Mouse (Mus musculus) c-Kit-negative CD71-positive TER-119-positive erythroid progenitor cells, embryonic 14.5 days (primary cell): ENCODE results near the gene Acox1.

Source experiments
- DNase-seq: peaks from one replicate; pipeline ENCODE4 v3.0.0-alpha.2; 2013; ENCODE audit warnings: low read depth, low spot score

Acox1 gene

DNA sequence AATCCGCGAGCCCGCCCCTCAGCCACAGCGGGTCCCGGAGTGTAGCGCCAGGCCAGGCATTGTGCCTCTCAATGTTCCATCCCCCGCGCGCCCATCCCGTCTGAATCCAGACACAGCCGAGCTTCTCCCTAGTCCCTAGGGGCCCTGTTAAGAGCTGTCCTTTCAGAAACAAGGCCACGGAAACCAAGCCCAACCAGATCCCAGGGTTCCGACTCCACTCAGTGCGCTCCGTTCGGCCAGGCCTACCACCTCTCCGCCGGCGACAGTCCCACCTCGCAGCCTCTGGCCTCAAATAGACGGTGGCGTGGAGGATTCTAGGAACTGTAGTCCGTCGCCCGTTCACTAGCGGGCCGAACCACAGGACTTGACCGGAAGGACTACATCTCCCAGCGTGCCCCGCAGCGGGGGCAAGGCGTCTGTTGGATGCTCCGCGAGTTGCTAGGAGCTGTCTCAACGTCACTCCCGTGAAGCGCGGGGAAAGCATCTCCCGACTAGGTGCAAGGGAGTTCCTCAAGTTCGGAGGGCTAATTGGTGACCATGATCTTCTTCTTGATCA lies 30.9 kb downstream of the Acox1 start, which contains the start of gene Fbf1:
TSS of gene Fbf1 (minus strand) at position 283 of the 556 bp plus-strand sequence.
- DNase-seq, result peak; percentile 79

DNA sequence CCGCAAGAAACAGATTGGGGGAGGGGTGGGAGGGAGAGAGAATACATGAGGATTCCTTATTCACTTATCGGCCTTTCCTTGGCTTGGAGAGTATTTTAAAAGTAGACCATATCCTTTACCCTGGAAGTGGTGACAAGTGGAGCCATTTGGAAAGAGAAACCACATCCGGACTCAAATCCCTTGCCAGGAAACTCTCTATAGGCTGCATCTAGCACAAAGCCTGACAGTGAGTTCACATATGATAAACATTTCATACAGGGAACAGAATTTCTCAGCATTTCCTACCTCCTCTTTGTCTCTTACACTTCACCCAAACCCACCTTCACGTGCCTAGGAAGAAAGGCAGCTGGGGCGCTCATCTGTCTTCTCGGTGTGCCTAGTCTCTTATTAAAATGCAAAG lies 31.6 kb downstream of the Acox1 start:
- DNase-seq, result no peak

DNA sequence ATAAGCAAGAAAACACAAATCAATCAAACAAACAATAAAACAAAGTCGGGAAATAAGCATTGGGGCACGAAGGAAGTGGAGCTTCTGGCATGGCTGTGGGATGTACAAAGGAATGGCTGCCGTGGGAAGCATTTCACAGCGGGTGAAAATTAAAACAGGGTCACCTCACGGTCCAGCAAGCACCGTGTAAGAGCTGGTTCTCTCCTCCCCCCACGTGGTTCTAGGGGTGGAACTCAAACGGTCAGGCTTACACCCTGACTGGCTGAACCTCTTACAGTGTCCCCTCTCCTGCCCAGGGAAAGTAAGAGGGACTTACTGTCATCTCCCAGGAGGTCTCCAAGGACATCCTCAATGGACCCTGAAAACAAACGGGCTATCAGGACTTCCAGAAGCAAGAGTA lies 35.8 kb downstream of the Acox1 start:
- no peak for DNase-seq

DNA sequence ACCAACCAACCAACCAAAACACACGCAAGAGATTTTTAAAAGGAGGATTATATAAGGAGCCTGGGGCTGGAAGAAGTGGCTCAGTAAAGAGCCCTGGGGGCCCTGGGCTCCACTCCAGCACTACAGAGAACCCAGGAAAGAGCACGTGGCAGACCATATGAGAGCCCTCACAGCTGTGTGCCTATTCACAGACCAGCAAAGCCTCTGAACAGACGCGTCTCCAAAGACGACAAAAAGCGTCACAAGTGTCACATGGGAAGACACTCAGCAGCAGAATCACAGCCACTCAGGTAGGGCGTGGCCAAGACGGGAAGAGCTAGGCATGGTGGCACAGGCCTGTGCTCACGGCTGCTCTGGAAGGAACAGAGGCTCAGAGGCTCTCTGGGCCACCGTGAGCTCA lies 36.7 kb downstream of the Acox1 start:
- no peak for DNase-seq

DNA sequence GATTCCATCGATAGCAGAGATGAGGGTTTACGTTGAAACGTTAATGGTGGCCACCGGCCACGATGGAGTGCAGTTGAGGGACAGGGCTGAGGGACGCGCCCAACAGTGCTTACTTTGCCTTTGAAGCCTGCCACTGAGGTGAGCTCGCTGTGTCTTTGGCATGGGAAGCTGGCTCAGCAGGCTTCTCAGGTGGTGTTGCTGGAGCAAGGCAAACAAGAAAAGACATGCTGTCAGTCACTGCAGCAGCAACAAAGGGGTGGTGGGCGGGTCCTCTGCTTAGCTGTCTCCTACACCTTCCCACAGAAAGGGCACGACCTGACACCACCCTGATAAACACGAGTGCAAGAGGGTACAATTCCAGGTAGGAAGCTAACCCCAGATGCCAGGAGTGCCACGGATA lies 37.5 kb downstream of the Acox1 start:
- no peak for DNase-seq

DNA sequence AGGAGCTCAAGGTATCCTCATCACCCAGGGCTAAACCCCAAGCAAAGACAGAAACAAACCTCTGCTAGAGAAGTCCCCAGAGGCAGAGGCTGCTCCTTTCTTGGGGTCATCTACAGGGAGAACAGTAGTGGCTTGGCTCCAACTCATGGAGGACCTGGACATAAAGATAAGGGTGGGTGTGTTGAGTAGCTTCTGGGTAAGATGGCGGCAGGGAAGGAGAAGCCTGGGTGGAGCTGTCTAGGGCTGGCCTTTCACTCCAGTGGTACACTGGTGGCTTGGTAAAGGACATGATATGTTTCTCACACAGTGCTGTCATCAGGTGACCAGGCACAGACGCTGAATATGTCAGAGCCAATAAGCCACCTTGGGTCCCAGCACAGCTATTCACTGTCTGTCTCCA lies 47.9 kb downstream of the Acox1 start:
- DNase-seq, result no peak

DNA sequence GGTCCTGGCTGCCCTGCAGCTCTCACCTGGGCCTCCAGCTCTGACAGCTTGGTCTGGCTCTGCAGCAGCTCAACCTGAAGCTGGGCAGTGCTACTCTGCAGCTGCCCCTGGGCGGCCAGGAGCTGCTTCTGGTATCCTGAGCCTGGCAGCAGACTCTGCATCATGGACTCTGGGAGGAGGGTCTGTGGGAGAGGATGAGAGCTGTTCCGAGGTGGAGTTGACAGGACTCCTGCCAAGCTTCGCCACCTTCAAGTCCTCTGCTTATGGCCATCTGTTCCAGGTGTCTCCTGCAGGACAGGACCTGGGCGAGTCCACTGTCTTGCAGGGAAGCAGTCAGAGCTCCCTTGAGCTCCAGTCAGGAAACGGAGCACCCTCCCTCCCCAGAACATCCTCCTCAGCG lies 49.5 kb downstream of the Acox1 start:
- DNase-seq, result no peak

DNA sequence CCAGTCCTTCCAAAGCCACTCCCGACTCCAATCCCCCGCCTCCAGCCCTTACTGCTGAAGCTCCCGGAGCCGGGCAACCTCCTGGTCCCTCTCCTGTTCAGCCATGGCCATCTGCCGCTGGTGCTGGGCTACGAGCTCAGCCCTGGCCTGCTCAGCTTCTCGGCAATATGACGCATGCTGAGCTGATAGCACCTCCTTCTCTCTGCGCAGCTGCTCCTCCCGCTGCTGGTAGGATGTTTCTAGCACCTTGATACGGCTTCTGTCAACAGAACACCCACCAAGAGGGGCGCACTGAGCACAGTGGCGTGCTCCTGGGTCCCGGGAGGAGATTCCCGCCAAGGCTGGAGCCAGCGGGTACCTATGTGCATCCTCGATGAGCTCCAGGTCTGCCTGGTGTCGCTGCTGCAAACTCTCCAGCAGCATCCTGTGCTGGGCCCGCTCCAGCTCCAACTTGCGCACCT lies 50.1 kb downstream of the Acox1 start:
- DNase-seq, result no peak

DNA sequence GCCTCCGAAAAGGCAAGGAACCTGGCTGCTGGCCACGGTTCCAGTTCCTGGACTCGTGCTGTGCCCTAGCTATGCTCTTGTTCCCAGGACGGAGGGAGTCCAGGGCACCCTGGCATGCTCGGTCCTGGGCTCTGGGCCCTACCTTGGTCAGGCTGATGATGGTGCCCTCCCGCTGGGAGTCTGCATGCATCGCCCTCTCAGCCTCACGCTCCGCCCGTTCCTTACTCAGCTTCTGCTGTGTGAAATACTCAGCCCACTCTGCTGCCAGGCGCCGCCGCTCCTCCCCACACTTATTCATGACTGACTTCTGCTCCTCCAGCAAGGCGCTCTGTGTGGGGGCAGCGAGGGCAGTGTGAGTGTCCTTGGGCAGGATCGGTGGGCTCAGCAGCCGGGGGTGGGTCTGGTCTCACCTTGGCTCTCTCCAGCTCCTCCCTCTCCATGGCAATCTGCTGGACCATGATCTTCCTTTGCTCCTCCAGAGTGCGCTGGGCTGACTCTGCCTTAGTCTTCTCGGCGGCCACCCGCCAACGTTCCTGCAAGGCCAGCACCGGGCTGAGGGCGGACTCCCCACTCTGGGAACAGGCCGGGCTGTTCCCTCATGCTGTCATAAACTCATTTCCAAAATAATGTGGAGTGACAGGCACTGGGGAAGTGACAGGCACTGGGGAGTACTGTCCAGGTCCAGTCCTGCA lies 52.4 kb downstream of the Acox1 start:
- no peak for DNase-seq

DNA sequence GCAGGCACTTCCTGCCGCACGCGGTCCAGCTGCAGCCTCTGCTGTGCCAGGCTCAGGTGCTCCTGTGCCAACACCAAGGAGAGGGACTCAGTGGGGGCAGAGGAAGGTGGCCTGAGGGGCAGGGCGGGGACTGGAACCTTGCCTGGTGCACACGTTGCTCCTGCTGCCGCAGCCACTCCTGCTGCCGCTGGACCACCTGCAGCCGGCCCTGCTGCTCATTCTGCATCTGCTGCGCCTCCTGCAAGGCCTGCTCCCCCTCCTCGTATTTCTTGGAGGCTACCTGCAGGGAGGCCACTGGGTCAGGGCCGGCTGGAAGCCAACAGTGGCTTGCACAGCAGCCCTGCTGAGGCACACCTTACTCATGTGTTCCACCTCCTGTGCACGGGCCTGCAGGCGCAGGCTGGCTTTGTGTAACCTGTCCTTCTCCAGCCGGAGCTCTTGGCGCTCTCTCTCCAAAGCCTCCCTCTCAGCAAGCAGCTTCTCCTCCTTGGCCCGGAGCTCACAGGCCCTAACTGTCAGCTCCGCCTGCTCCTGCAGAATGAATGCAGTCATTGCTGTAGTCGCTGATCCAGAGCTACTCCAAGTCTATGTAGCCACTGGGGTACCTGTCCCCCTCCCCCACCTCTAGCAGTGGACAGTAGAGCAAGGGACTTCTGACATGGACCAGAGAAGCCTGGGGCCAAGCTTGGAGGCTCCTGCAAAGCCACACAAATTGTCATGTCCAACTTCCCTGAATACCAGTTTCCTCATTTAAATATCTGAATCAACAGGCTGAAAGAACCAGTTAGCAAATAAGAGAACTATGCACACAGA lies 53.2 kb downstream of the Acox1 start:
- no peak for DNase-seq

DNA sequence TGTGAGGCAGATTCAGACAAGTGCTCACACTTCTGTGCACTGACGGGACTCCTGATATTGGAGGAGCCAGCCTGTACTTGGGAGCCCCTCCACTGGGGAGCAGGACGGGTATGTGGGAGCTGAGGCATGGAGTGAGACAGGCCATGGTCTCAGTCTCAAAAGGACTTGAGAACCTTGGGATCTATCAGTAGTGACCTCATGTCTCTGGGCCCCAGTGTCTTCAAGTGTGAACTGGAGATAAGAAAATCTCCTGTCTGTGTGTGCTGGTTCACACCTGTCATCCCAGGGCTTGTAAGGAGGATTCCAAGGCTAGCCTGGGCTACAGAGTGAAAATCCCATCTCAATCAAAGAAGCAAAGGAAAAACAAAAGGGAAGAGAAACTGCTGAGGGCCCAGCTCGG lies 55.4 kb downstream of the Acox1 start:
- DNase-seq, result no peak

DNA sequence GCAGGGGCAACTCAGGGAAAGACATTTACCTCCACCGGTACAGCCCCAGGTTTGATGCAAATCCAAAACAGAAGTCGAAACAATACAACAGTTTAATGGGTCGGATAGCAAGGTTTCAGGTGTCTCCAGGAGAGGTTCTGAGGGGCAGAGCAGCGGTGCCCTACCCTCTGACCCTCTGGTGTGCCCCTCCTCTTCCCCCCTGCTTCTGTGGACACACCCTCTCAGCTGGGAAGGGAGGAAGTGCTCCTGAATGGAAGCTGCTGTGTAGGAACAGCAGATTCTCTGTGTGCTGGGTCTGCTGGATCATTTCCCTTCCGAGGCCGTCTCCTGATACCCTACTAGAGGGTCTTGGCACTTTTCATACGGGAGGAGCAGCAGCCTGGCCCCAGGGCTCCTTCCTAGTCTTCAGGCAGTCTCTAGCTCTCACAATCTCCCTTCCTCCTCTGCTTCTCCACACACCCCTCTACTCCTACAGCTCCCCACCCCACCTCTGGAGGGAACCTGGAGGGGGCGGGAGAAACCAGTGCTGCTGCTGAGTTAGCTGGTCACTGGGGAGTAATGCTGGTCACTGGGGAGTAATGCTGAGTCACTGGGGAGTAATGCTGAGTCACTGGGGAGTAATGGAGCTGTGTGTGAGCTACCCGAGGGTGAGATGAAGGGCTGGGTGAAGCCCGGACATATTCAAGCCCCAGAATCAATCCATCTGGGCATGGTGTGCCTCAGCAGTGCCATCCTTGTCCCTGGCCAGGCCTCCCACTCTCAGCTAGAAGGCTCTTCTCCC lies 56.4 kb downstream of the Acox1 start:
- peak; percentile 90 for DNase-seq

DNA sequence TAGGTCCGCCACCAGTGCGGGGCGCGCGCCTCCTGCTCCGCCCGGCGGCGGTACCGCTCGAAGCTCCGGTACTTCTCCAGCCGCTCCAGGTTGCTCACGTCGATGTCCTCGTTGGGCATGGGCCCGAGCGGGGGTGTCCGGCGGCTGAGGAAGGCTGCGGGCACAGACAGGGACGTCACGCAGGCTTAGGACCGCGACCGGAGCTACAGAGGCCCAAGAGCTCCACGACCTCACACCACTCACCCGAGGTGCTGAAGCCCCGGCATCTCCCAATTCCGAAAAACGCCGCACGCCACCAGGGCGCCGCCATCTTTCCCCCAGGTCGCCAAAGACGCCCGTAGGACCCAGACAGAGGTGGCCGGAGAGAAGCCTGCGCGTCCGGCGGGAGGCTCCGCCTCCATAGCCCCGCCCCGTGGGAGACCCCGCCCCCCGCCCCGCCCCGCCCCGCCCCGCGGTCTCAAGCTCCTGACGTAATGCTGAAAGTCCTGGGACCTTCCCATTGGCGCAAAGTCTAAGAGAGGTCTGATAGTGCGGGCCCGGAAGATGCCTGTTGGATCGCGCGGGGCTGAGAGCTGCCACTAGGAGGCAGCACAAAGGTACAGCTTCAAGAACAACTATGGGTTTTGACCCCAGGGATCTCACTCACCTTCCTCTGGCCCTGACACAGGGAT lies 60.2 kb downstream of the Acox1 start, which contains the start of gene Mrpl38:
TSS of gene Mrpl38 (minus strand) at position 401 of the 671 bp plus-strand sequence.
- peak; percentile 95 for DNase-seq

DNA sequence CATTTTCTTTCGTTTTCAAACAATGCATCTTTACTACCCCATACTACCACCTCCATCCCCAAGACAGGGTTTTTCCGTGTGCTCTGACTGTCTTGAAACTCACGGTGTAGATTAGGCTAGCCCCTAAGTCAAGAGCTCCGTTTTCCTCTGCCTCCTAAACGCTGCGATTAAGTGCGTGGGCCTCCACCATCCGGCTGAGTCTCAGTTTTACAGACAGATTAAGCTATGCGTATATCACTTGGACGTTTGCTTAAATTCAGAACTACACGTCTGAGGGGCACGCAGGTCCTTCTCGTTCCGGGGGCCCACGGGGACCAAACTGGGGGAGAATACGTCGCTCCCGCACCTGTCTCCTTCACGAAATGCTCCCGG lies 60.8 kb downstream of the Acox1 start:
- no peak for DNase-seq

DNA sequence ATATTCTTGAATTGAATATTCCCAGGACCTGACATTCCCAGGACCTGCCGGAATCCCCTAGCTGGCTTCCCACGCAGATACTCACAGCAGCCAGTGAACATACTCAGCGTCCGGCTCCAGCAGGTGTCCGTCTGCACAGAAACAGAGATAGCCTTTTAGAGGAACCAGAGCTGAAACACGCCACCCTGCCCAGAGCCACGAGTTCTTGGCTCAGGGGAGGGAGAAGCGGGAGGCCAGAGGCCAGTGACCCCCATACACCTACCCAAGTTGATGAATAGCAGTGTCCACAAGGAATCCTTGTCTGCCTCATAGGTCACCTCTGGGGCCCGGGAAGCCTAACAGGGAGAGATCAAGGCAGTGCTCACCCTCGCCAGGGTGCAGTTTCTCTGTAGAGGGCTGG lies 64.7 kb downstream of the Acox1 start:
- no peak for DNase-seq

DNA sequence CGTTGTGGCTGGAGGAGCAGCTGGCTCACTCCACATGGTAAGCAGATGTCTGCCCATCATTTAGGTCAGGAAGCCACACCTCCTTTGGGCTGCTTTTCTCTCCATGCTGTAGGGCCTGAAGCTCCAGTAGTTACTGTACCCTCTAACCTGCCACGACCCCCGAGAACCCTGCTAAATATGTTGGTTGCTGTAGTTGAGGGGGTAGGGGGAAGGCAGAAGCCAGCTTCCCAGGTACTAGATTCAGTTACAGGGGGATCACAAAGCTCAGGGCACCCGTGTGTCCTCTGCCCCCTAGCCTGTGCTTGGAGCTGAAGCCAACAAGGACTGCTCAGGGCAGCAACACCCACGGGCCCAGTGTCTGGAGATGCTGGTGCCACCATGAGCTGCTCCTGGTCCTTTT lies 65.3 kb downstream of the Acox1 start:
- DNase-seq, result no peak

DNA sequence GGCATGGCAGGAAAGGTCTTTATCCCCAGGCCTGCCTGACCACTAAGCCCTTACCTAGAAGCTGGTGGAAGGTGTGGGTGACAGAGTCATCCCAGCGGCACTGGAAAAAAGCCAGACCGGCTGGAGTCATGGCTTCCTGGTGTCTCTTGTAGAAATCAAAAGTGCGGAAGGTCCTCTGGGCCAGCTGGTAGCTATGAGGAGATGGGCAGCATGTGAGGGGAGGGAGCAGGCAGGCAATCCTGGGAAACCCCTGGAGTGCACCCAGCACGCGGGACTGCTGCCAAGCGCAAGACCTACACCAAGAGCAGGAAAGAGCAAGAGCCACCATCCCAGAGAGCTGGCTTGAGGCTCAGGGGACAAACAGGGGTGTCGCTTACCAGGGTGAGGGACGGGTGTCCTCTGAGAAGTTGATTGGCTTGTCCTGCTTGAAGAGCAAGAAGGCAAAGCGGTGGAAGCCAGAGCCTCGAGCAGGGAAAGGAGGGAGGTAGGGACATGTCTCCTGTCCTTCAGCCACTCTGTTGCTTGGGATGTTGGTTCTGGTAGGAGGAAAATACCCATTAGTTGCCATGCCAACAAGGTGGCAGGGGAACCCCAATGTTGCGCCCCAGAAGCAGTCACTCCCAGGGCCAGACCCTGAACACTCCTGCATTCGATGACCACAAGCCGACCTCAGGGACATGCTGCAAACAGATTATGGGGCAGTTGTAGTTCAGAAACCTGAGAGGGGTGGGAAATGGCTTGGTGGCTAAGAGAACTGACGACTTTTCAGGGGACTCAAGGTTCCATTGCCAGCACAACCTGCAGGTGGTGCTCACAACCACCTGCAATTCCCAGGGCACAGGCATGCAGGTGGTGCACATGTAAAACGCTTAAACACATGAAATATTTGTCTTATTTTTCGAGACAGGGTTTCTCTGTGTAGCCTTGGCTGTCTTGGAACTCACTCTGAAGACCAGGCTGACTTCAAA lies 66.2 kb downstream of the Acox1 start:
- DNase-seq, result no peak

DNA sequence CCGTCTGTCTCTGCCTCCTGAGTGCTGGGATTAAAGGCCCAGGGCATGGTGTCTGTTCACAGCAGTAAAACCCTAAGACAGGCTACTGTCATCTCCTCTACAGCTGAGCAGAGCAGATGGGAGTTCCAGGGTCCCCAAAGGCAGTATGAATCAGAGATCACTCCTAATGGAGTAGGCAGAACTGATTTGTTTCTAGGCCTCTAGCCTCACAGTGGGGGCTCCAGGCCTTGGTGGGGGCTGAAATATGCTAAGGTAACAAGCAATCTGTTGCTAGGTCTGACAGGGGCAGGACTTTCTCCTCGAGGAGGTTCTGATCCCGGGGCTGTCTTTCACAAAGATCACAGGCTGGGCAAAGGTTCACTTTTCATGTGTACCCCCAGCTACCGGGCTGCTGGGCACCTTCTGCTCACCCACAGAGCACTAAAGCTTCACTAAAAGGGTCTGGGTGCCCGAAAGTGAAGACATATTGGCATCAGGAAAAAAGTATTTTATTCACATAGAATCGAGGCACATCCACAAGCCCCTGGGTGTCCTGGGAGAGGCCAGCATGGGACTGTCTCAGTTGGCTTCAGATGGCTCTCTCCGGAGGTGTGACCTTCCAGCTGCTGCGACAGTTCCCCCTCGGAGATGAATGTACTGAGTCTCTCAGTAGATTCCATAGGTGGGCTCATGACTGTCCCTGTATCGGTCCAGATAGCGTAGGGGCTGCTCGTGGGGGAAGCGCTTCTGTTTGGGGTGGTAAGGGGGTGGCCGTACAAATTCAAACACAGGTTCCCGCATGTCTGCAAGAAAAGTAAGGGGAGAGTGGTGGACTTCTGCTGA lies 67.3 kb downstream of the Acox1 start:
- DNase-seq, result no peak

DNA sequence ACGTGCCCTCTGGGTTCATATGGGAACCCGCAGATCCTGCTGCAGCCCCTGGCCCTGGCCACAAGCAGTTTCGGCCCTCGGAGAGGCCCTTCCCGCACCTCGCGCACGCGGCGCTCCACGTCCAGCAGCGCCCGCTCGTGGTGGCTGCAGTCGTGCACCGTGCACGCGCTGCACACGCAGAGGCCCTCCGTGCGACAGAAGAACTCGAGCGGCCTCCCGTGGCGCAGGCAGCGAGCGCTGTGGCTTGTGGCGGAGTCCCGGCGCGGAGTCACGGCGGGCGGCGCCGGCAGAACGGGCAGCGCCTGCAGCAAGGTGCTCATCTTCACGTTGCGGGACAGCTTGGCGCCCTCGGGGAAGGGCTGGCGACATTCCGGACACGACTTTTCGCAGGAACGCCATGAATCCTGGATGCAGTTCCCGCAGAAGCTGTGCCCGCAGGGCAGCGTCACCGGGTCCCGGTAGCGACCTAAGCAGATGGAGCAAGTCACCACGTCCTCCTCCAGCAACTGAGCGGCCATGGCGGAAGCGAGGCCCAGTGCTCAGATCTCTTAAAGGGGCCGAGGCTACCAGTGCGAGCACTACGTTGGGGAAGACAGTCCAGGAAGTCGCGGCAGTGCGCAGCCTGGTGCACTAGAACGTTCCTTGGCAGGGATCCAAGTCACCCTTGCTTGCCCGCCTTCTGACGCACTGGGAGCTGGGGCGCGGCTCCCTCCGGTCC lies 68.2 kb downstream of the Acox1 start, which contains the start of gene Trim65:
TSS of gene Trim65 (minus strand) at position 641 of the 718 bp plus-strand sequence.
- no peak for DNase-seq
